Mouse (Mus musculus): Measurements from ENCODE around the gene B3gnt2. TPM values are rescaled to one million over a fixed set of nuclear protein-coding genes. Genes with fewer than 3 reads are reported as not detected.
A peak's percentile ranks its signal among the peaks of the same experiment; 100 is the strongest.

The B3gnt2 gene
- polyA plus RNA-seq, 1 experiment from 2014 or later = 1.9 TPM

GRCm38 (mm10) chr11:22863581-22863980, 2.8 kb upstream of the B3gnt2 start:
- Histone ChIP-seq H3K27me3 (ENCODE audit: control insufficient read depth, insufficient read depth, low read length) (peaks cover 26% of the 10 kb centered on the region), H3K9ac (replicated peaks; ENCODE audit: low read depth, low read length) (no peak overlapping the region), H3K4me1 (ENCODE audit: control insufficient read depth, insufficient read depth, low read length) (peaks cover 13% of the 10 kb centered on the region), H3K36me3 (ENCODE audit: control insufficient read depth, insufficient read depth, low read length) (no peaks in the 10 kb centered on the region), H3K4me2 (ENCODE audit: low read depth, low read length) (no peak overlapping the region), H3K27ac (ENCODE audit: low read depth, low read length) (no peak overlapping the region), H3K9me3 (ENCODE audit: control insufficient read depth, low read length) (no peaks in the 10 kb centered on the region), H3K4me3 (ENCODE audit: low read depth, low read length) (no peak overlapping the region)
- WGBS = 37% methylated on average over 4 of the region's 4 CpGs
- no peak for ATAC-seq (ENCODE audit: low read depth)

GRCm38 (mm10) chr11:22861315-22861714, 554 bp upstream of the B3gnt2 start:
- Histone ChIP-seq H3K27me3 (ENCODE audit: control insufficient read depth, insufficient read depth, low read length) (peaks cover 35% of the 10 kb centered on the region), H3K4me1 (ENCODE audit: control insufficient read depth, insufficient read depth, low read length) (peaks cover 15% of the 10 kb centered on the region), H3K36me3 (ENCODE audit: control insufficient read depth, insufficient read depth, low read length) (no peaks in the 10 kb centered on the region), H3K9ac (replicated peaks; ENCODE audit: low read depth, low read length) (no peak overlapping the region), H3K4me3 (ENCODE audit: low read depth, low read length) (no peak overlapping the region), H3K9me3 (ENCODE audit: control insufficient read depth, low read length) (no peaks in the 10 kb centered on the region), H3K4me2 (ENCODE audit: low read depth, low read length) (no peak overlapping the region), H3K27ac (ENCODE audit: low read depth, low read length) (no peak overlapping the region)
- 60% methylated on average over 4 of the region's 4 CpGs for WGBS
- ATAC-seq (ENCODE audit: low read depth) = no peak

- WGBS = under 1% methylated on average over 55 of the region's 55 CpGs
- no peak overlapping the region for H3K27ac ChIP-seq (ENCODE audit: low read depth, low read length)
- peak; percentile 93 for ATAC-seq (ENCODE audit: low read depth)
Measured at GRCm38 (mm10) chr11:22859633-22860334, 977 bp downstream of the B3gnt2 start.

GRCm38 (mm10) chr11:22859301-22859632, 1.5 kb downstream of the B3gnt2 start:
- peaks cover 35% of the 10 kb centered on the region for H3K27me3 ChIP-seq (ENCODE audit: control insufficient read depth, insufficient read depth, low read length)
- no peak; the same call in 1 of the 2 replicates for ATAC-seq (ENCODE audit: low read depth)
- peak overlapping the region; percentile 78 for H3K4me2 ChIP-seq (ENCODE audit: low read depth, low read length)
- no peaks in the 10 kb centered on the region for H3K36me3 ChIP-seq (ENCODE audit: control insufficient read depth, insufficient read depth, low read length)
- H3K9me3 ChIP-seq (ENCODE audit: control insufficient read depth, low read length) = no peaks in the 10 kb centered on the region
- H3K27ac ChIP-seq (ENCODE audit: low read depth, low read length) = no peak overlapping the region
- 1% methylated on average over 28 of the region's 41 CpGs for WGBS
- peak overlapping the region; percentile 66 for H3K4me3 ChIP-seq (ENCODE audit: low read depth, low read length)
- H3K9ac ChIP-seq (replicated peaks; ENCODE audit: low read depth, low read length) = peak overlapping the region; percentile 54
- peaks cover 15% of the 10 kb centered on the region for H3K4me1 ChIP-seq (ENCODE audit: control insufficient read depth, insufficient read depth, low read length)

More at GRCm38 (mm10) chr11:22859633-22860334, 977 bp downstream of the B3gnt2 start:
- Histone ChIP-seq H3K9ac (replicated peaks; ENCODE audit: low read depth, low read length) (peak overlapping the region; percentile 54), H3K9me3 (ENCODE audit: control insufficient read depth, low read length) (no peaks in the 10 kb centered on the region), H3K36me3 (ENCODE audit: control insufficient read depth, insufficient read depth, low read length) (no peaks in the 10 kb centered on the region), H3K4me1 (ENCODE audit: control insufficient read depth, insufficient read depth, low read length) (peaks cover 15% of the 10 kb centered on the region), H3K27me3 (ENCODE audit: control insufficient read depth, insufficient read depth, low read length) (peaks cover 35% of the 10 kb centered on the region), H3K4me2 (ENCODE audit: low read depth, low read length) (peak overlapping the region; percentile 78), H3K4me3 (ENCODE audit: low read depth, low read length) (peak overlapping the region; percentile 66)

- ATAC-seq (ENCODE audit: low read depth) = peak; percentile 48
- H3K27me3 ChIP-seq (ENCODE audit: control insufficient read depth, insufficient read depth, low read length) = peaks cover 35% of the 10 kb centered on the region
- 1% methylated on average over 50 of the region's 50 CpGs for WGBS
Measured at GRCm38 (mm10) chr11:22858441-22859300, 2.1 kb downstream of the B3gnt2 start.

GRCm38 (mm10) chr11:22857705-22858440, 2.9 kb downstream of the B3gnt2 start:
- peaks cover 35% of the 10 kb centered on the region for H3K27me3 ChIP-seq (ENCODE audit: control insufficient read depth, insufficient read depth, low read length)
- H3K36me3 ChIP-seq (ENCODE audit: control insufficient read depth, insufficient read depth, low read length) = no peaks in the 10 kb centered on the region
- no peak overlapping the region for H3K9ac ChIP-seq (replicated peaks; ENCODE audit: low read depth, low read length)
- no peak overlapping the region for H3K27ac ChIP-seq (ENCODE audit: low read depth, low read length)
- WGBS = 18% methylated on average over 25 of the region's 25 CpGs
- H3K4me1 ChIP-seq (ENCODE audit: control insufficient read depth, insufficient read depth, low read length) = peaks cover 15% of the 10 kb centered on the region
- peak overlapping the region; percentile 78; the same call in 1 of the 2 replicates for H3K4me2 ChIP-seq (ENCODE audit: low read depth, low read length)
- ATAC-seq (ENCODE audit: low read depth) = no peak
- no peaks in the 10 kb centered on the region for H3K9me3 ChIP-seq (ENCODE audit: control insufficient read depth, low read length)
- H3K4me3 ChIP-seq (ENCODE audit: low read depth, low read length) = peak overlapping the region; percentile 66

More at GRCm38 (mm10) chr11:22858441-22859300, 2.1 kb downstream of the B3gnt2 start:
- peaks cover 15% of the 10 kb centered on the region for H3K4me1 ChIP-seq (ENCODE audit: control insufficient read depth, insufficient read depth, low read length)
- H3K9me3 ChIP-seq (ENCODE audit: control insufficient read depth, low read length) = no peaks in the 10 kb centered on the region
- H3K27ac ChIP-seq (ENCODE audit: low read depth, low read length) = no peak overlapping the region
- peak overlapping the region; percentile 66 for H3K4me3 ChIP-seq (ENCODE audit: low read depth, low read length)
- H3K9ac ChIP-seq (replicated peaks; ENCODE audit: low read depth, low read length) = peak overlapping the region; percentile 54
- H3K4me2 ChIP-seq (ENCODE audit: low read depth, low read length) = peak overlapping the region; percentile 78
- no peaks in the 10 kb centered on the region for H3K36me3 ChIP-seq (ENCODE audit: control insufficient read depth, insufficient read depth, low read length)

- Histone ChIP-seq H3K27me3 (ENCODE audit: control insufficient read depth, insufficient read depth, low read length) (peaks cover 35% of the 10 kb centered on the region), H3K9ac (replicated peaks; ENCODE audit: low read depth, low read length) (no peak overlapping the region), H3K36me3 (ENCODE audit: control insufficient read depth, insufficient read depth, low read length) (no peaks in the 10 kb centered on the region), H3K27ac (ENCODE audit: low read depth, low read length) (no peak overlapping the region), H3K4me3 (ENCODE audit: low read depth, low read length) (no peak overlapping the region), H3K4me2 (ENCODE audit: low read depth, low read length) (no peak overlapping the region), H3K4me1 (ENCODE audit: control insufficient read depth, insufficient read depth, low read length) (peaks cover 15% of the 10 kb centered on the region), H3K9me3 (ENCODE audit: control insufficient read depth, low read length) (no peaks in the 10 kb centered on the region)
- 84% methylated on average over 5 of the region's 5 CpGs for WGBS
- ATAC-seq (ENCODE audit: low read depth) = no peak
Measured at GRCm38 (mm10) chr11:22857106-22857704, 3.6 kb downstream of the B3gnt2 start.

- no peak overlapping the region for H3K4me3 ChIP-seq (ENCODE audit: low read depth, low read length)
- H3K4me1 ChIP-seq (ENCODE audit: control insufficient read depth, insufficient read depth, low read length) = peaks cover 15% of the 10 kb centered on the region
- no peak for ATAC-seq (ENCODE audit: low read depth)
- no peaks in the 10 kb centered on the region for H3K9me3 ChIP-seq (ENCODE audit: control insufficient read depth, low read length)
- WGBS = 87% methylated on average over 3 of the region's 3 CpGs
- H3K36me3 ChIP-seq (ENCODE audit: control insufficient read depth, insufficient read depth, low read length) = no peaks in the 10 kb centered on the region
- no peak overlapping the region for H3K9ac ChIP-seq (replicated peaks; ENCODE audit: low read depth, low read length)
- H3K27me3 ChIP-seq (ENCODE audit: control insufficient read depth, insufficient read depth, low read length) = peaks cover 31% of the 10 kb centered on the region
- no peak overlapping the region for H3K27ac ChIP-seq (ENCODE audit: low read depth, low read length)
- no peak overlapping the region for H3K4me2 ChIP-seq (ENCODE audit: low read depth, low read length)
Measured at GRCm38 (mm10) chr11:22856371-22856965, 4.3 kb downstream of the B3gnt2 start.
